Comparison of ENCODE assay signal across 24 mouse cellular contexts in genomic region chr8:83776632-83777031, GRCm38 (mm10). TPM values are rescaled to one million over a fixed set of nuclear protein-coding genes. Genes with fewer than 3 reads are reported as not detected.
DNase-seq lines count a peak whose midpoint lies in the region; ATAC-seq and TF ChIP-seq lines count a peak whose summit lies in the region.
"Had no signal": no experiment of that assay in that cellular context is flagged by ENCODE, and none has a peak within 500 bp of the region (broad histone marks: within the 10 kb centered on the region; RNA-seq: fewer than 3 reads in every experiment).

No protein-coding gene starts in this region.

- TF ChIP-seq POLR2A in thymus, adult 2 months (IDR thresholded peaks at IDR 0.05; ENCODE audit: control insufficient read depth, extremely low read depth, insufficient read depth, low read length, poor library complexity): no peak

- H3K27me3 ChIP-seq in thymus, adult 2 months (ENCODE audit: control insufficient read depth, insufficient read depth, low read length): no peaks in the 10 kb centered on the region
- H3K27me3 ChIP-seq in stomach, postnatal 0 days (ENCODE audit: control insufficient read depth, insufficient read depth, low read length): no peaks in the 10 kb centered on the region
- no peaks in the 10 kb centered on the region for H3K27me3 ChIP-seq in heart, embryonic 12.5 days (replicated peaks)
- H3K27me3 ChIP-seq: hindbrain, embryonic 15.5 days; Patski had no signal

- DNase-seq in thymus, adult 2 months: no peak
- no peak for DNase-seq in thymus, postnatal 0 days (ENCODE audit: low spot score)
- peak; percentile 89 for DNase-seq in R1 (ENCODE audit: low read depth, low spot score)
- DNase-seq in stomach, postnatal 0 days (ENCODE audit: low spot score): no peak
- no peak for DNase-seq in lung, postnatal 14 days
- DNase-seq: adrenal gland, adult 8-10 months; adrenal gland, postnatal 25 days; cerebellum, adult 11-12 months; cerebellum, adult 8-10 months; cerebellum, postnatal 10 days; cerebellum, postnatal 36 days; gastrocnemius, postnatal 10 days; gastrocnemius, postnatal 36 days; heart, adult 2 months had no signal

- H3K4me3 ChIP-seq in thymus, adult 2 months (ENCODE audit: control insufficient read depth, insufficient read depth, low read length): no peak overlapping the region
- no peak overlapping the region for H3K4me3 ChIP-seq in stomach, postnatal 0 days (ENCODE audit: low read depth, low read length)
- H3K4me3 ChIP-seq in heart, embryonic 12.5 days: no peak overlapping the region
- H3K4me3 ChIP-seq: forebrain, embryonic 10.5 days; forebrain, embryonic 13.5 days; heart, adult 2 months; heart, embryonic 10.5 days; hindbrain, embryonic 12.5 days; hindbrain, embryonic 15.5 days had no signal

- ATAC-seq in stomach, postnatal 0 days (ENCODE audit: low FRiP score, low TSS enrichment): no peak
- no peak for ATAC-seq in heart, embryonic 12.5 days (ENCODE audit: insufficient number of reproducible peaks, low FRiP score)
- ATAC-seq: activated CD4-positive, CD25-positive, alpha-beta regulatory T cell, adult 4 months; forebrain, embryonic 13.5 days; forebrain, embryonic 16.5 days; Patski had no signal

- H3K36me3 ChIP-seq in thymus, adult 2 months (ENCODE audit: control insufficient read depth, insufficient read depth, low read length): no peaks in the 10 kb centered on the region
- no peaks in the 10 kb centered on the region for H3K36me3 ChIP-seq in stomach, postnatal 0 days (ENCODE audit: control insufficient read depth, insufficient read depth, low read length)
- H3K36me3 ChIP-seq in heart, embryonic 12.5 days: no peaks in the 10 kb centered on the region
- H3K36me3 ChIP-seq: forebrain, embryonic 10.5 days; G1E; heart, embryonic 10.5 days; hindbrain, embryonic 12.5 days; hindbrain, embryonic 15.5 days had no signal

- no peak overlapping the region for H3K4me2 ChIP-seq in stomach, postnatal 0 days (replicated peaks; ENCODE audit: low read depth)
- H3K4me2 ChIP-seq in heart, embryonic 12.5 days: no peak overlapping the region
- H3K4me2 ChIP-seq: forebrain, embryonic 13.5 days; hindbrain, embryonic 12.5 days; hindbrain, embryonic 15.5 days had no signal

- H3K4me1 ChIP-seq in thymus, adult 2 months (replicated peaks; ENCODE audit: control insufficient read depth, insufficient read depth, low read length): peaks cover 45% of the 10 kb centered on the region
- 0 out of 2 replicates have a peak, but pooled peaks cover 2% of the 10 kb centered on the region for H3K4me1 ChIP-seq in stomach, postnatal 0 days (replicated peaks; ENCODE audit: control insufficient read depth, insufficient read depth)
- peaks cover 14% of the 10 kb centered on the region for H3K4me1 ChIP-seq in heart, embryonic 12.5 days (replicated peaks)

- no peak for TF ChIP-seq CTCF in thymus, adult 2 months (IDR thresholded peaks at IDR 0.05; ENCODE audit: borderline replicate concordance, control insufficient read depth, extremely low read depth, insufficient read depth, low read length, poor library complexity)
- TF ChIP-seq CTCF in stomach, postnatal 0 days (IDR thresholded peaks at IDR 0.05; ENCODE audit: low read depth): no peak

- TF ChIP-seq EP300 in stomach, postnatal 0 days (optimal IDR thresholded peaks at IDR 0.05): no peak

- H3K9me3 ChIP-seq in stomach, postnatal 0 days (ENCODE audit: control insufficient read depth, low read length): no peaks in the 10 kb centered on the region
- H3K9me3 ChIP-seq in heart, embryonic 12.5 days (replicated peaks): no peaks in the 10 kb centered on the region
- H3K9me3 ChIP-seq: forebrain, embryonic 10.5 days; forebrain, embryonic 13.5 days; G1E; heart, embryonic 10.5 days; hindbrain, embryonic 12.5 days; hindbrain, embryonic 15.5 days had no signal

- WGBS in thymus, adult 2 months: 81% methylated on average over 4 of the region's 4 CpGs
- 36% methylated on average over 4 of the region's 4 CpGs for WGBS in stomach, postnatal 0 days
- 51% methylated on average over 4 of the region's 4 CpGs for WGBS in heart, embryonic 12.5 days

- 0 out of 2 replicates have a peak overlapping the region, but pooled peaks have one; percentile 24 for H3K27ac ChIP-seq in thymus, adult 2 months (ENCODE audit: control insufficient read depth, insufficient read depth, low read length)
- 0 out of 2 replicates have a peak overlapping the region, but pooled peaks have one; percentile 40 for H3K27ac ChIP-seq in stomach, postnatal 0 days (replicated peaks)
- H3K27ac ChIP-seq in heart, embryonic 12.5 days (ENCODE audit: poor library complexity, severe bottlenecking): no peak overlapping the region
- H3K27ac ChIP-seq: forebrain, embryonic 10.5 days; forebrain, embryonic 13.5 days; heart, adult 2 months; heart, embryonic 10.5 days; hindbrain, embryonic 12.5 days; hindbrain, embryonic 15.5 days had no signal

- no peak overlapping the region for H3K9ac ChIP-seq in stomach, postnatal 0 days (ENCODE audit: low read length)
- H3K9ac ChIP-seq in heart, embryonic 12.5 days: no peak overlapping the region
- H3K9ac ChIP-seq: forebrain, embryonic 13.5 days; hindbrain, embryonic 12.5 days; hindbrain, embryonic 15.5 days had no signal

RNA-seq across cellular contexts. Expression of gene Adgre5, which starts 35.5 kb away (rescaled TPM):
- polyA plus RNA-seq in thymus, adult 2 months (2012; rRNA removed): 190 and 193 TPM in 2 replicates
- 71.6 and 74.7 TPM in 2 replicates for polyA plus RNA-seq in thymus, postnatal 0 days (2015; fragmentation: Nextera tagmentation; extraction: Ambion mirVana)
- polyA plus RNA-seq in stomach, postnatal 0 days (2015; fragmentation: Nextera tagmentation; extraction: Ambion mirVana): 16.9 and 17.1 TPM in 2 replicates
- 26.2 and 29.2 TPM in 2 replicates for polyA plus RNA-seq in heart, embryonic 12.5 days (2016; fragmentation: Nextera tagmentation; extraction: Ambion mirVana)
